8 mouse cellular contexts compared by ENCODE assay signal in the genomic region with DNA sequence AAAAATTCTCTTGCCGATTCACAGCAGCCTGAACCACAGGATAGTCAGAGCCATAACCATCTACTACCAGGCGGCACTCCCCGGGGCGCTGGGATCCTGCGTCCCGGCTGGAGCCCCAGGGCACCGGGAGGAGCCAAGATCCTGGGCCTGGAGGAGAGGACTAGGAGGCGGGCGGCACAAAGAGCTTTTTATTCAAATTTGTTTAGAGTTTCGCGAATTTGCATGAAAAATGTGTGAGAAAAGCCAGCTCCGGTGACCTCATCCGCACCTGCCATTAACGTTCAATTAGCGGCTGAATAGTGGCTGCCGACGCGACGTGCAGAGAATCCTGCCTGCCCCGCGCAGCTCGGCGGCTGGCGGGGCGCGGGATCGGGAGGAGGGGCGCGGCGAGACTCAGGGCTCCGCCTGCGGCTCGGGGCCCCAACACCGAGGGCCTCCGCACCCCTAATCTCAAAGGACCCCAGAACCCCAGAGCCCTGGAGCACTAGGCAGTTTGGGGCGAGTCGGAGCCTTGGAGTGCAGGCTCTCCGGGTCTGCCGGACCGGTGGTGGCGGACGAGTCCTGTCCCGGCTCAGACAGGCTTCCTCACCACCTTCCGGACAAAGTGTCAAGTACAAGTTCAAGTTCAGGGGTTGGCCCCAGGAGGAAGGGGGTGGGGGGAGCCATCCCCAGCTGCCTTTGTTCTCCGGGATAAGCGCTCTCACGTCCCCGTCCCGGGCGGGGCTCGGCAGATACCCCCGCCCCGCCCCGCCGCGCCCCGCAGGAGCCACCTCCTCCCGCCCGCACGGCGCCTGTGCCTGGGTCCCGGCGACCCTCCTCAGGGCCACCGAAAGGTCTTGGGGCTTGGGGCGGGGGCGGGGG.
DNase-seq lines count a peak whose midpoint lies in the region; ATAC-seq and TF ChIP-seq lines count a peak whose summit lies in the region.

No protein-coding gene starts in this region.

- CTCF ChIA-PET in Patski (lab: Charles Lee): interaction anchor here (1.2 to 1.7 kb wide), 2 partner anchors 12 kb away, joined by 3 to 7 read pairs; no protein-coding TSS in a partner anchor

- H3K36me3 ChIP-seq in embryonic facial prominence, embryonic 15.5 days: no peaks in the 10 kb centered on the region
- H3K36me3 ChIP-seq in intestine, embryonic 14.5 days (ENCODE audit: control insufficient read depth, insufficient read depth, low read length): no peaks in the 10 kb centered on the region
- H3K36me3 ChIP-seq in lung, postnatal 0 days (ENCODE audit: insufficient read depth, low read length): no peaks in the 10 kb centered on the region
- no peaks in the 10 kb centered on the region for H3K36me3 ChIP-seq in stomach, postnatal 0 days (ENCODE audit: control insufficient read depth, insufficient read depth, low read length)

- peak; percentile 33 for ATAC-seq in Patski
- ATAC-seq in embryonic facial prominence, embryonic 15.5 days (ENCODE audit: insufficient number of reproducible peaks, low FRiP score, low TSS enrichment, low read depth): peak; percentile 39; the same call in 1 of the 2 replicates
- peak; percentile 47; the same call in 1 of the 2 replicates for ATAC-seq in intestine, embryonic 14.5 days (replicated peaks; ENCODE audit: low FRiP score, low TSS enrichment, low read depth)
- peak; percentile 16 for ATAC-seq in lung, postnatal 0 days
- ATAC-seq in stomach, postnatal 0 days (ENCODE audit: low FRiP score, low TSS enrichment): peak; percentile 38; the same call in 1 of the 2 replicates

- POLR2A ChIA-PET in Patski (lab: Charles Lee): interaction anchor here (0.6 kb wide), 1 partner anchor 19 kb away, joined by 3 read pairs; no protein-coding TSS in a partner anchor

- H3K4me2 ChIP-seq in embryonic facial prominence, embryonic 15.5 days (replicated peaks): peak overlapping the region; percentile 76
- peak overlapping the region; percentile 48 for H3K4me2 ChIP-seq in intestine, embryonic 14.5 days (ENCODE audit: low read length)
- peak overlapping the region; percentile 57 for H3K4me2 ChIP-seq in lung, postnatal 0 days (replicated peaks; ENCODE audit: low read depth, low read length)
- H3K4me2 ChIP-seq in stomach, postnatal 0 days (replicated peaks; ENCODE audit: low read depth): peak overlapping the region; percentile 61

- no peak for TF ChIP-seq CTCF in Patski (IDR thresholded peaks at IDR 0.05)
- no peak for TF ChIP-seq CTCF in lung, postnatal 0 days (IDR thresholded peaks at IDR 0.05)
- no peak for TF ChIP-seq CTCF in stomach, postnatal 0 days (IDR thresholded peaks at IDR 0.05; ENCODE audit: low read depth)

- H3K9ac ChIP-seq in embryonic facial prominence, embryonic 15.5 days: 0 out of 2 replicates have a peak overlapping the region, but pooled peaks have one; percentile 6
- no peak overlapping the region; the same call in 1 of the 2 replicates for H3K9ac ChIP-seq in intestine, embryonic 14.5 days (ENCODE audit: low read length)
- H3K9ac ChIP-seq in lung, postnatal 0 days (replicated peaks; ENCODE audit: low read depth): no peak overlapping the region
- H3K9ac ChIP-seq in stomach, postnatal 0 days (ENCODE audit: low read length): no peak overlapping the region; the same call in 1 of the 2 replicates

- peak; percentile 93 for DNase-seq in heart, adult 11 months
- no peak for DNase-seq in heart, adult 8-10 months (ENCODE audit: low spot score)
- no peak for DNase-seq in Patski (ENCODE audit: low read depth, low spot score)
- DNase-seq in intestine, embryonic 14.5 days (ENCODE audit: low spot score): no peak
- DNase-seq in lung, postnatal 0 days (ENCODE audit: low spot score): peak; percentile 6
- no peak for DNase-seq in stomach, postnatal 0 days (ENCODE audit: low spot score)
- DNase-seq in urinary bladder, postnatal 10 days (ENCODE audit: low spot score): no peak

- peaks cover 87% of the 10 kb centered on the region for H3K27me3 ChIP-seq in Patski
- peaks cover 97% of the 10 kb centered on the region for H3K27me3 ChIP-seq in embryonic facial prominence, embryonic 15.5 days
- peaks cover 99% of the 10 kb centered on the region for H3K27me3 ChIP-seq in intestine, embryonic 14.5 days (replicated peaks; ENCODE audit: control insufficient read depth, insufficient read depth, low read length)
- H3K27me3 ChIP-seq in lung, postnatal 0 days (replicated peaks; ENCODE audit: insufficient read depth, low read length): peaks cover 79% of the 10 kb centered on the region
- peaks cover 42% of the 10 kb centered on the region for H3K27me3 ChIP-seq in stomach, postnatal 0 days (ENCODE audit: control insufficient read depth, insufficient read depth, low read length)

- H3K4me1 ChIP-seq in embryonic facial prominence, embryonic 15.5 days: peaks cover 23% of the 10 kb centered on the region
- peaks cover 4% of the 10 kb centered on the region; the same call in 1 of the 2 replicates for H3K4me1 ChIP-seq in intestine, embryonic 14.5 days (replicated peaks; ENCODE audit: control insufficient read depth, insufficient read depth, low read length)
- H3K4me1 ChIP-seq in lung, postnatal 0 days (ENCODE audit: insufficient read depth, low read depth, low read length): peaks cover 3% of the 10 kb centered on the region; the same call in 1 of the 2 replicates
- peaks cover 4% of the 10 kb centered on the region for H3K4me1 ChIP-seq in stomach, postnatal 0 days (replicated peaks; ENCODE audit: control insufficient read depth, insufficient read depth)

- H3K4me3 ChIP-seq in embryonic facial prominence, embryonic 15.5 days (replicated peaks): peak overlapping the region; percentile 42
- H3K4me3 ChIP-seq in intestine, embryonic 14.5 days (ENCODE audit: low read depth, low read length): peak overlapping the region; percentile 29
- H3K4me3 ChIP-seq in lung, postnatal 0 days (ENCODE audit: low read depth, low read length): peak overlapping the region; percentile 33
- H3K4me3 ChIP-seq in stomach, postnatal 0 days (ENCODE audit: low read depth, low read length): peak overlapping the region; percentile 37

- H3K9me3 ChIP-seq in embryonic facial prominence, embryonic 15.5 days (replicated peaks): no peaks in the 10 kb centered on the region
- H3K9me3 ChIP-seq in intestine, embryonic 14.5 days (ENCODE audit: control insufficient read depth, low read length): no peaks in the 10 kb centered on the region
- H3K9me3 ChIP-seq in lung, postnatal 0 days (ENCODE audit: low read length): no peaks in the 10 kb centered on the region
- no peaks in the 10 kb centered on the region for H3K9me3 ChIP-seq in stomach, postnatal 0 days (ENCODE audit: control insufficient read depth, low read length)

- no peak overlapping the region for H3K27ac ChIP-seq in embryonic facial prominence, embryonic 15.5 days (replicated peaks)
- no peak overlapping the region for H3K27ac ChIP-seq in intestine, embryonic 14.5 days (ENCODE audit: low read depth)
- no peak overlapping the region for H3K27ac ChIP-seq in lung, postnatal 0 days (ENCODE audit: low read length)
- no peak overlapping the region for H3K27ac ChIP-seq in stomach, postnatal 0 days (replicated peaks)

- no peak for TF ChIP-seq EP300 in lung, postnatal 0 days (IDR thresholded peaks at IDR 0.05)
- no peak for TF ChIP-seq EP300 in stomach, postnatal 0 days (optimal IDR thresholded peaks at IDR 0.05)

- in situ Hi-C loops in Patski (cut with MboI; ENCODE audit: low pct_unique_long_range_greater_than_20kb): loop anchor here (5.0 kb wide), 1 partner anchor 38 kb away; no protein-coding TSS in a partner anchor

- WGBS in embryonic facial prominence, embryonic 15.5 days: 1% methylated on average over 66 of the region's 66 CpGs
- WGBS in intestine, embryonic 14.5 days: under 1% methylated on average over 62 of the region's 66 CpGs
- 5% methylated on average over 46 of the region's 66 CpGs for WGBS in lung, postnatal 0 days
- WGBS in stomach, postnatal 0 days: 3% methylated on average over 62 of the region's 66 CpGs

Comparison
In these comparisons a context has a peak if more than half of its experiments do, and no peak if none do; other contexts are left out.
1. DNase-seq: peak in heart, adult 11 months (single experiment) and lung, postnatal 0 days (single experiment); none in heart, adult 8-10 months (single experiment), Patski (single experiment), intestine, embryonic 14.5 days (single experiment), stomach, postnatal 0 days (single experiment) and urinary bladder, postnatal 10 days (single experiment).
2. Peak in every context shown above with its lines, with median percentiles within 50 percentile points of each other: ATAC-seq, H3K4me2 ChIP-seq and H3K4me3 ChIP-seq.